Mouse (Mus musculus) mesoderm, embryonic 11.5 days (tissue): Measurements from ENCODE around the gene Ush2a.
A peak's percentile ranks its signal among the peaks of the same experiment; 100 is the strongest.

ENCODE experiments used
- DNase-seq: peaks from one replicate; pipeline ENCODE4 v3.0.0-alpha.2; 2012; ENCODE audit warnings: low read depth, low spot score

The Ush2a gene

GRCm38 (mm10) chr1:188261903-188262682 lies at the start of gene Ush2a:
Ush2a (plus strand) TSS chr1:188262023.
- DNase-seq, result no peak

GRCm38 (mm10) chr1:188214885-188215611 lies 46.8 kb upstream of the Ush2a start:
- peak; percentile 16 for DNase-seq

- DNase-seq, result no peak
These were observed 40.5 kb upstream of the Ush2a start for GRCm38 (mm10) chr1:188221226-188221792.

- no peak for DNase-seq
These were observed 28.6 kb upstream of the Ush2a start for GRCm38 (mm10) chr1:188233036-188233724.

GRCm38 (mm10) chr1:188238636-188239035 lies 23.2 kb upstream of the Ush2a start:
- DNase-seq, result no peak

- no peak for DNase-seq
These were observed 20.1 kb upstream of the Ush2a start for GRCm38 (mm10) chr1:188241766-188242165.

- DNase-seq, result no peak
These were observed 4.3 kb upstream of the Ush2a start for GRCm38 (mm10) chr1:188257500-188257899.

- DNase-seq, result peak; percentile 43
These were observed 1.3 kb upstream of the Ush2a start for GRCm38 (mm10) chr1:188260259-188261107.

GRCm38 (mm10) chr1:188267127-188267722 lies 5.4 kb downstream of the Ush2a start:
- no peak for DNase-seq

- no peak for DNase-seq
These were observed 7.2 kb downstream of the Ush2a start for GRCm38 (mm10) chr1:188269071-188269470.

GRCm38 (mm10) chr1:188313303-188313702 lies 51.5 kb downstream of the Ush2a start:
- DNase-seq, result no peak

- DNase-seq, result no peak
These were observed 54.8 kb downstream of the Ush2a start for GRCm38 (mm10) chr1:188316574-188316973.

- DNase-seq, result no peak
These were observed 58.4 kb downstream of the Ush2a start for GRCm38 (mm10) chr1:188320204-188320603.

GRCm38 (mm10) chr1:188321534-188321933 lies 59.7 kb downstream of the Ush2a start:
- DNase-seq, result no peak

- no peak for DNase-seq
These were observed 68.6 kb downstream of the Ush2a start for GRCm38 (mm10) chr1:188330406-188330805.

- no peak for DNase-seq
These were observed 72.1 kb downstream of the Ush2a start for GRCm38 (mm10) chr1:188333936-188334335.

- DNase-seq, result no peak
These were observed 85.9 kb downstream of the Ush2a start for GRCm38 (mm10) chr1:188347762-188348161.

- DNase-seq, result no peak
These were observed 92.9 kb downstream of the Ush2a start for GRCm38 (mm10) chr1:188354726-188355125.

GRCm38 (mm10) chr1:188363548-188363947 lies 101.7 kb downstream of the Ush2a start:
- DNase-seq, result no peak

GRCm38 (mm10) chr1:188385180-188385579 lies 123.4 kb downstream of the Ush2a start:
- DNase-seq, result no peak
